Mouse (Mus musculus) lung, postnatal 0 days (tissue): Measurements from ENCODE around the gene Gnao1.

Experiments used
- CTCF ChIP-seq: IDR thresholded peaks from 2 replicates; pipeline ENCODE4 v1.5.1; 2016; ENCODE audit warnings: antibody characterized with exemption, mild to moderate bottlenecking
- EP300 ChIP-seq: IDR thresholded peaks from 2 replicates; pipeline ENCODE4 v1.6.1; 2016; ENCODE audit warnings: antibody characterized with exemption, mild to moderate bottlenecking, control low read depth

- TF ChIP-seq CTCF: no peak
- no peak for TF ChIP-seq EP300
These were observed 50.3 kb downstream of the Gnao1 start for GRCm38 (mm10) chr8:93860020-93860419.
